In the genomic region with DNA sequence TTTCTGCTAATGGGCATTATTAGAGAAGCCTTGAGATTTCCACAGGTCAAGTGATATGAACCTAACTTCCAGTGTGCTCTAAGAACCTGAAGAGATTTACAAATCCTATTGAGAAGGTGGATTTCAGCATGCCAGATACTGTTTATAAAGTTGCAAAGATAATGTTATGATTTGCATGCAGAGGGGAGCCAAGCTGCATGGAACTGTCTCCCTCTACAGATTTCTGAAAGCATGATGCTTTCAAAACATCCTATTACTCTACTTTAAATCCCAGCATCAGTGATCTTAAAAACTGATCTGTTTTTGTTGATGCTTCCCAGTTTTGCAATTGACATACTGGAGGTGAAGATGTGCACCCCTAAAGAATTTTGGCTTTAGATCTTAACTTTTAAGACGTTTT, we compare ENCODE assay signal across 14 mouse cellular contexts.
"Had no signal": no experiment of that assay in that cellular context is flagged by ENCODE, and none has a peak within 500 bp of the region (broad histone marks: within the 10 kb centered on the region; RNA-seq: fewer than 3 reads in every experiment).

No protein-coding gene starts in this region.

- H3K36me3 ChIP-seq: neural tube, embryonic 12.5 days had no signal

- H3K9ac ChIP-seq: limb, embryonic 13.5 days; liver, embryonic 14.5 days; midbrain, embryonic 13.5 days; neural tube, embryonic 12.5 days had no signal

- H3K27me3 ChIP-seq: midbrain, embryonic 13.5 days; neural tube, embryonic 12.5 days had no signal

- H3K27ac ChIP-seq: limb, embryonic 13.5 days; liver, embryonic 14.5 days; midbrain, embryonic 13.5 days; neural tube, embryonic 12.5 days had no signal

- ATAC-seq: midbrain, embryonic 13.5 days had no signal

- H3K4me3 ChIP-seq: limb, embryonic 13.5 days; midbrain, embryonic 13.5 days; neural tube, embryonic 12.5 days had no signal

- H3K9me3 ChIP-seq: limb, embryonic 13.5 days; midbrain, embryonic 13.5 days; neural tube, embryonic 12.5 days had no signal

- H3K4me1 ChIP-seq: limb, embryonic 13.5 days; midbrain, embryonic 13.5 days; neural tube, embryonic 12.5 days had no signal

- H3K4me2 ChIP-seq: limb, embryonic 13.5 days; midbrain, embryonic 13.5 days; neural tube, embryonic 12.5 days had no signal

- DNase-seq: kidney, adult 18-20 months; kidney, postnatal 14 days; layer of hippocampus, adult 9-11 months; layer of hippocampus, postnatal 36 days; left cerebral cortex, postnatal 4 days; lung, adult 18-20 months; lung, postnatal 14 days; right cerebral cortex, postnatal 4 days; spleen, adult 18-20 months; thymus, postnatal 36 days had no signal
